Mouse (Mus musculus): ENCODE data around the gene Ctsf. TPM values are rescaled to one million over a fixed set of nuclear protein-coding genes. Genes with fewer than 3 reads are reported as not detected.
"Not testable (repeated sequence)": the region's sequence is repeated elsewhere in the genome, so short reads cannot be mapped to it uniquely, and the experiment has no call there.

Gene Ctsf
- polyA plus RNA-seq (2014; fragmentation: Nextera tagmentation; extraction: Ambion mirVana) = 24.0 and 24.9 TPM in 2 replicates

DNA sequence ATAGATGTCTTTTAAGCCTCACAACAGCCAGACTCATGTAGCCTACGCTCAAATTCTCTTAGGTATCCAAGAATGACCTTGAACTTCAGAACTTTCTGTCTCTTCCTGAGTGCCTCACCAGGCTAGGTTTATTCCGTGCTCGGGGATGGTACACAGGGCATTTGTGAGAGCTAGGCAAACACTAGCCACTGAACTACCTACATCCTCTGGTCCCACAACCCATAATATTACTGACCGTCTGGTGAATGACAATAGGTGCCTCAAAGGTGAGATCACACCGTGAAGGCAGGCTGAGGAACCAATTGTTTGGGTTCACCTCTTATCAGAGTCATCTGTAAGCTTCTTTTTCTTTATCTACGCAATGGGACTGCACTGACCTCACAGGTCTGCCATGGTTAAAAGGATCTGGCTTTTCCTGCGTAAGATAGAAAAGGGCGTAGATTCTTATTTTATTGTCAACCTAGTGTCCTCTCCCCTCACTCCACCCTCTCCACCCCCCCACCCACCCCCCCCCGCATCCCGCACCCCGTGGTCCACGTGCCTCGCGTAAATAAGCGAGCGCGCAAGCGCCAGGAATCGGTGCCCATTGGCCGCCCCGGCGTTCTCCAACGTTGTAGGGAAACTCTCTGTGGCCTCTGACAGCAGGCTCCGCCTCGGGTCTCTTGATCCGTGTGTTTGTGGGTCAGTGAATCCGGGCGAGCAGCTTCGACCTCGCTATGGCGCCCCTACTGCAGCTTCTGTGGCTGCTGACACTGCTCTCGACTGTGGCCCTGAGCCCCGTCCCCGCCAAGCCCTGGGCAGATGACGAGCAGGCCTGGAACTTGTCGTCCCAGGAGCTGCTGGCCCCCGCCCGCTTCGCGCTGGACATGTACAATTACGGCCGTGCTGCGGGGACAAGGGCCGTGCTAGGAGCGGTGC is at the start of gene Ctsf:
TSS of gene Ctsf (plus strand) at position 579 of the 918 bp plus-strand sequence.
- H3K27ac ChIP-seq (ENCODE audit: low read depth) = peak within 1 kb of the TSS; percentile 27; the same call in 1 of the 2 replicates

DNA sequence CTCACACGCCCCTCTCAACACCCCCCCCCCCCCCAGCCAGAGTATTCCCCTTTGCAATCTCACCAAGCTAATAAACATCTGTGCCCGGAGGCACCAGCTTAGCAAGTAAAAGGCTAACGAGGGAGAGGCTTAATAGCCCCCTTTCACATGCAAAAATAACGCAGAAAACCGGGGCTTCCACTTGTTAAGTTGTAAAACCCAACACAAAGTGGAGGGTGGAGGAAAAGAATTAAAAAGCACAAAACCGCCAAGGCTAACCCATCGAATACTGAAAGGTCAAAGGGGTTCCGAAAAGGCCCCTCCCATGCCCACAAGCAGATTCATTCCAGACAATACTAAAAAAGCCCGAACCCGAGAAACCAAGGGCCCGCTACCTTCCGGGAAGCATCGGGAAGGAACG is 44.6 kb upstream of the Ctsf start:
- under 1% methylated on average over 14 of the region's 14 CpGs for WGBS

More for the DNA sequence above, at the start of gene Ctsf:
- Histone ChIP-seq H3K4me1 (replicated peaks; ENCODE audit: control insufficient read depth, insufficient read depth, low read length) (peaks cover 7% of the 10 kb centered on the region), H3K36me3 (ENCODE audit: control insufficient read depth, insufficient read depth, low read length) (no peaks in the 10 kb centered on the region), H3K4me3 (ENCODE audit: low read depth, low read length) (peak within 1 kb of the TSS; percentile 61), H3K27me3 (replicated peaks; ENCODE audit: control insufficient read depth, insufficient read depth, low read length) (no peaks in the 10 kb centered on the region), H3K9ac (ENCODE audit: low read length) (peak within 1 kb of the TSS; percentile 53), H3K9me3 (ENCODE audit: control insufficient read depth, low read length) (no peaks in the 10 kb centered on the region), H3K4me2 (ENCODE audit: low read length) (peak within 1 kb of the TSS; percentile 99)
- ATAC-seq (replicated peaks; ENCODE audit: low FRiP score, low TSS enrichment, low read depth) (peak; percentile 79), DNase-seq (ENCODE audit: low spot score) (peak; percentile 78)
- 3% methylated on average over 45 of the region's 45 CpGs for WGBS

DNA sequence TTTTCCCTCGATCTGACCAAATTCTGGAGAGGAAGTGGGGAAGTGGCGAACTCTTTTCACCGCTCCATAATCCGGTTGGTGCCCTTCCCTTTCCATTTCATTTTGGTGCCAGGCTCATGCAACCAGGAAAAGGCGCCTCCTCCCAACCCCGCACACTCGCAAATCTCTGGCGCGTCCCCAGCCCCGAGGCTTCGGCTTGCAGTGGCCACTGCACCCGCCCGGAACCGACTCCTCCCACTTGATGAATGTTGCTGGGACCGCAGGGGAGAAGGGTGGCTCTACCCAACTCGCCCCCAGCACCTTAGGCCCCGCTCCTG is 44.2 kb upstream of the Ctsf start:
- WGBS = under 1% methylated on average over 17 of the region's 17 CpGs

More for the DNA sequence above, 44.6 kb upstream of the Ctsf start:
- Histone ChIP-seq H3K9ac (ENCODE audit: low read length) (peak overlapping the region; percentile 82), H3K4me3 (ENCODE audit: low read depth, low read length) (peak overlapping the region; percentile 97), H3K4me2 (ENCODE audit: low read length) (peak overlapping the region; percentile 95), H3K9me3 (ENCODE audit: control insufficient read depth, low read length) (no peaks in the 10 kb centered on the region), H3K27ac (ENCODE audit: low read depth) (0 out of 2 replicates have a peak overlapping the region, but pooled peaks have one; percentile 94), H3K27me3 (replicated peaks; ENCODE audit: control insufficient read depth, insufficient read depth, low read length) (no peaks in the 10 kb centered on the region), H3K4me1 (replicated peaks; ENCODE audit: control insufficient read depth, insufficient read depth, low read length) (peaks cover 14% of the 10 kb centered on the region; the same call in 1 of the 2 replicates), H3K36me3 (ENCODE audit: control insufficient read depth, insufficient read depth, low read length) (no peaks in the 10 kb centered on the region)
- ATAC-seq (replicated peaks; ENCODE audit: low FRiP score, low TSS enrichment, low read depth) (no peak), DNase-seq (ENCODE audit: low spot score) (no peak)

DNA sequence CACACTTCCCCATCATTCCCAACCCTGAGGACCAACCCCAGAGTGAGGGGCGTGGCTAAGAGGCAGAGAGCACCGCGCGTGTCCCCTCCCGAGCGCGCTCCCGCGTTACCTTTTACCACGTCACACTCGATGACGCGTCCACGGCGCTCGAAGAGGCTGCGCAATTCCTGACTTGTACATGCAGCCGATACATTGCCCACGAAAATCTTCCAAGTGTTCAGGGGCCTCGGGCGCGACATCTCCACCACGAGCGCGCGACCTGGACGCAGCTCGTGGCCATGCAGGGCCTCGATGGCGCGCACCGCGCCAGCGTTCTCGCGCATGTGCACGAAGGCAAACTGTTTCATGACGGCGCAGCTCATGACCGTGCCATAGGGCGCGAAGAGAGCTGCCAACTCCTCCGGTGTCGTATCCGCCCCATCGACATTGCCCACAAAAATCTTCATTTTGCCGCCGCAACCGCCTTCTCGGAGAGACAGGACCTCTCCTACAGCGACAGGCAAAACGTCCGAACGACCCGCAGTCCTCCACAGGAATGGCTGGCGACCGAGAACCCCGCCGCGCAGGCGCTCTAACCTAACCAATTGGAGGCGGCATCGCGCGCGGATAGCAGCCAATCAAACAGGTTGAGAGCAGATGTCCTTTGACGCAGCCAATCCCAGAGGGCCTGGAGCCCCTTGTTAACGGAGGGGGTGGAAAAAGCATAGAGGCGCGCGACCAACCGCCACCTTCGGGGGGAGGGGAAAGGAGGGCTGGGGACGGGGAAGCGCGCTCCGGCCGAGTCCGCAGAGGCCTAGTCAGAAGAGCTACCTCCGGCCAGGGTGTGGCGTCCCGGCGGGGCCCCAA is 43.6 kb upstream of the Ctsf start, which contains the start of the genes Gm21992 and Rbm14:
TSS of gene Gm21992 (minus strand) at position 550 of the 846 bp plus-strand sequence.
TSS of gene Rbm14 (minus strand) at position 572 of the 846 bp plus-strand sequence.
- no peaks in the 10 kb centered on the region for H3K27me3 ChIP-seq (replicated peaks; ENCODE audit: control insufficient read depth, insufficient read depth, low read length)
- peak within 1 kb of the TSS; percentile 97 for H3K4me3 ChIP-seq (ENCODE audit: low read depth, low read length)
- H3K4me2 ChIP-seq (ENCODE audit: low read length) = peak within 1 kb of the TSS; percentile 95
- ATAC-seq (replicated peaks; ENCODE audit: low FRiP score, low TSS enrichment, low read depth) (peak; percentile 99), DNase-seq (ENCODE audit: low spot score) (peak; percentile 99)
- peak within 1 kb of the TSS; percentile 94 for H3K27ac ChIP-seq (ENCODE audit: low read depth)
- peak within 1 kb of the TSS; percentile 82 for H3K9ac ChIP-seq (ENCODE audit: low read length)
- under 1% methylated on average over 83 of the region's 83 CpGs for WGBS
- no peaks in the 10 kb centered on the region for H3K9me3 ChIP-seq (ENCODE audit: control insufficient read depth, low read length)
- H3K36me3 ChIP-seq (ENCODE audit: control insufficient read depth, insufficient read depth, low read length) = no peaks in the 10 kb centered on the region
- peaks cover 14% of the 10 kb centered on the region; the same call in 1 of the 2 replicates for H3K4me1 ChIP-seq (replicated peaks; ENCODE audit: control insufficient read depth, insufficient read depth, low read length)

More for the DNA sequence above, 44.2 kb upstream of the Ctsf start:
- Histone ChIP-seq H3K9me3 (ENCODE audit: control insufficient read depth, low read length) (no peaks in the 10 kb centered on the region), H3K27me3 (replicated peaks; ENCODE audit: control insufficient read depth, insufficient read depth, low read length) (no peaks in the 10 kb centered on the region), H3K9ac (ENCODE audit: low read length) (peak overlapping the region; percentile 82), H3K36me3 (ENCODE audit: control insufficient read depth, insufficient read depth, low read length) (no peaks in the 10 kb centered on the region), H3K27ac (ENCODE audit: low read depth) (peak overlapping the region; percentile 94), H3K4me1 (replicated peaks; ENCODE audit: control insufficient read depth, insufficient read depth, low read length) (peaks cover 14% of the 10 kb centered on the region; the same call in 1 of the 2 replicates), H3K4me2 (ENCODE audit: low read length) (peak overlapping the region; percentile 95), H3K4me3 (ENCODE audit: low read depth, low read length) (peak overlapping the region; percentile 97)
- no peak for DNase-seq (ENCODE audit: low spot score)
- no peak for ATAC-seq (replicated peaks; ENCODE audit: low FRiP score, low TSS enrichment, low read depth)

DNA sequence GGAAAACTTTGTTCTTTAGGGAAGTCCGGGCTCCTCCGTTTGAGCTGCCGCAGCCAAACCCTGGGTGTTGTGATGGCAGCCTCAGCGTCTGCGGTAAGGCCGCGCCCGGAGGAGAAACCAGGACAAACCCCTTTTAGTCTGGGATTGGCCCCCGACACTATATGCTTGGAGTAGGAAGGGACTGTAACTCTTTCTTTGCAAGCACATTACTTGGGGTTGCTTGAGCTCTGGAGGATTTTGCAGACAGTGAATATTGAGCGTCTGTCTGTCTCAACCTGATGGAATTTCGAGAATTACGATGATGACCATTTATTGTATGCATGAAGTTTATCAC is 43.1 kb upstream of the Ctsf start:
- Histone ChIP-seq H3K4me2 (ENCODE audit: low read length) (peak overlapping the region; percentile 64), H3K36me3 (ENCODE audit: control insufficient read depth, insufficient read depth, low read length) (no peaks in the 10 kb centered on the region), H3K9me3 (ENCODE audit: control insufficient read depth, low read length) (no peaks in the 10 kb centered on the region), H3K4me1 (replicated peaks; ENCODE audit: control insufficient read depth, insufficient read depth, low read length) (peaks cover 14% of the 10 kb centered on the region; the same call in 1 of the 2 replicates), H3K27me3 (replicated peaks; ENCODE audit: control insufficient read depth, insufficient read depth, low read length) (no peaks in the 10 kb centered on the region), H3K9ac (ENCODE audit: low read length) (peak overlapping the region; percentile 72), H3K4me3 (ENCODE audit: low read depth, low read length) (peak overlapping the region; percentile 97), H3K27ac (ENCODE audit: low read depth) (peak overlapping the region; percentile 94)
- DNase-seq (ENCODE audit: low spot score) (no peak), ATAC-seq (replicated peaks; ENCODE audit: low FRiP score, low TSS enrichment, low read depth) (peak; percentile 61)
- WGBS = 3% methylated on average over 12 of the region's 12 CpGs

DNA sequence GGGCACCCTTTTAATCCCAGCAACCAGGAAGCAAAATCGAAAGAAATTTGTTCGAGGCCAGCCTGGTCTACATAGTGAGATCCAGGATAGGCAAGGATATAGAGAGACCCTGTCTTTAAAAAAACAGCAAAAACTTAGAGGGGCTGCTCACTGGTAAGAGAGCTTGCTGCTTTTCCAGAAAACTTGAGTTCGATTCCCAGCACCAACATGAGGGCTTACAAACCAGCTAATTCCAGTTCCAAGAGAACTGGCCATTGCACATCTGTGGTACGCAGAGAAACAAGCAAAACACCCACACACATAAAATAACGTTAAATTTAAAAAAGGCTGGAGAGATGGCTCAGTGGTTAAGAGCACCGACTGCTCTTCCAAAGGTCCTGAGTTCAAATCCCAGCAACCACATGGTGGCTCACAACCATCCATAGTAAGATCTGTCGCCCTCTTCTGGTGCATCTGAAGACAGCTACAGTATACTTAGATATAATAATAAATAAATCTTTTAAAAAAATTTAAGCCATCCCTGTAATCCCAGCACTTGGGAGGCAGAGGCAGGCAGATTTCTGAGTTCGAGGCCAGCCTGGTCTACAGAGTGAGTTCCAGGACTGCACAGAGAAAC is 42.5 kb upstream of the Ctsf start:
- not testable (repeated sequence) for H3K36me3 ChIP-seq (ENCODE audit: control insufficient read depth, insufficient read depth, low read length); H3K27me3 ChIP-seq (replicated peaks; ENCODE audit: control insufficient read depth, insufficient read depth, low read length); ATAC-seq (replicated peaks; ENCODE audit: low FRiP score, low TSS enrichment, low read depth); H3K9me3 ChIP-seq (ENCODE audit: control insufficient read depth, low read length)
- Histone ChIP-seq H3K4me3 (ENCODE audit: low read depth, low read length) (peak overlapping the region; percentile 97), H3K27ac (ENCODE audit: low read depth) (peak overlapping the region; percentile 94), H3K9ac (ENCODE audit: low read length) (peak overlapping the region; percentile 72), H3K4me1 (replicated peaks; ENCODE audit: control insufficient read depth, insufficient read depth, low read length) (peaks cover 14% of the 10 kb centered on the region; the same call in 1 of the 2 replicates), H3K4me2 (ENCODE audit: low read length) (peak overlapping the region; percentile 64)
- WGBS = 74% methylated on average over 8 of the region's 8 CpGs
- peak; percentile 52 for DNase-seq (ENCODE audit: low spot score)

DNA sequence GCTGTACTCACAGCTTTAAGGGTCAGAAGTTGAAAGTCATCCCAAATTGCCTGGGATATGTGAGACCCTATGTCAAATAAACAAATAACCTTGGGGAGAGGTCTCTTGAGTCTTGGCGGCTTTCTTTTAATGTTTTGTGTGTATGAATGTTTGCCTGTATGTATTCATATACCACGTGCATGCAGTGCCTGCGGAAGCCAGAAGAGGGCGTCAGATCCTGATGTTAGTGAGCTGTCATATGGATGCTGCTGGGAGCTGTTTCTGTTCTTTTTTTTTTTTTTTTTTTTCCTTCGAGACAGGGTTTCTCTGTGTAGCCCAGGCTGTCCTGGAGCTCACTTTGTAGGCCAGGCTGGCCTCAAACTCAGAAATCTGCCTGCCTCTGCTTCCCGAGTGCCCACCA is 41.9 kb upstream of the Ctsf start:
- H3K9me3 ChIP-seq (ENCODE audit: control insufficient read depth, low read length) = no peaks in the 10 kb centered on the region
- peaks cover 14% of the 10 kb centered on the region; the same call in 1 of the 2 replicates for H3K4me1 ChIP-seq (replicated peaks; ENCODE audit: control insufficient read depth, insufficient read depth, low read length)
- no peak for ATAC-seq (replicated peaks; ENCODE audit: low FRiP score, low TSS enrichment, low read depth)
- no peak overlapping the region for H3K27ac ChIP-seq (ENCODE audit: low read depth)
- H3K9ac ChIP-seq (ENCODE audit: low read length) = no peak overlapping the region
- H3K4me2 ChIP-seq (ENCODE audit: low read length) = no peak overlapping the region
- H3K27me3 ChIP-seq (replicated peaks; ENCODE audit: control insufficient read depth, insufficient read depth, low read length) = no peaks in the 10 kb centered on the region
- WGBS = 84% methylated on average over 6 of the region's 6 CpGs
- DNase-seq (ENCODE audit: low spot score) = peak; percentile 61
- H3K36me3 ChIP-seq (ENCODE audit: control insufficient read depth, insufficient read depth, low read length) = no peaks in the 10 kb centered on the region
- H3K4me3 ChIP-seq (ENCODE audit: low read depth, low read length) = no peak overlapping the region

Data from intestine, embryonic 14.5 days (tissue).